8 mouse cellular contexts compared by ENCODE assay signal in the genomic region with DNA sequence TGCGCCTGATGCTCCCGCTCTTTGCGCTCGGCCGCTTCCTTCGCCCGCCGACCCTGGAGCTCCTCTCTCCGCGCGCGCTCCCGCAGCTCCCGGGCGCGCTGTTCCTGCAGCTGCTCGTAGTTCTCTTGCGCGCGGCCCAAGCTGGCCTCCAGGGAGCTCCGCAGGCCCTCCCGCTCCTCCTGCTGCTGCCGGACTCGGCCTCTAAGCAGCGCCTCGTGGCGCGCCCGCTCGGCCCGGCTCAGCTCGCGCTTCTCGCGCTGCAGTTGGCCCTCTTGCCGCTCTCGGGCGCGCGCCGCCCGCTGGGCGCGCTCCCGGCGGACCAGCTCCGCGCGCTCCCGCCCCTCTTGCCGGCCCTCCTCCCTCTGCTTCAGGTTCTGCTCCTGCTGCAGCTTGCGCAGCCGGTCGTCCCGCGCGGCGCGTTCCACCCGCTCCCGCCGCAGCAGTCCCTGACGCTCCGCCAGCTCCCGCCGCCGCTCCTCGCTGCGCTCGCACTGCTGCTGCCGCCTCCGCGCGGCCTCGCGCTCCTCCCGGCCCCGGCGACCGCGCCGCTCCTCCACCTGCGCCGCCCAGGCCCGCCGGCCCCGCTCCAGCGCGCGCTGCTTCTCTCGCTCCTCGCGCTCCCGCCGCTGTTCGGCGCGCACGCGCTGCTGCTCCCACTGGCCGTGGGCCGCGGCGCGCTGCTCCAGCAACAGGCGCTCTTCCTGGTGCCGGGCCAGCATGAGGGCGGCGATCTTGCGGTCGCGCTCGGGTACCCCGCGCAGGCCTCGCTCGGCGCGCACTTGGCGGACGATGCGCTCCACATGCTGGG. TPM values are rescaled to one million over a fixed set of nuclear protein-coding genes. Genes with fewer than 3 reads are reported as not detected.
DNase-seq lines count a peak whose midpoint lies in the region; ATAC-seq and TF ChIP-seq lines count a peak whose summit lies in the region.

No protein-coding gene starts in this region.

- peak overlapping the region; percentile 74 for H3K9ac ChIP-seq in ES-Bruce4 (ENCODE audit: low read depth, poor library complexity, severe bottlenecking)
- H3K9ac ChIP-seq in forebrain, embryonic 15.5 days (replicated peaks) = no peak overlapping the region
- H3K9ac ChIP-seq in hindbrain, embryonic 12.5 days = peak overlapping the region; percentile 47
- no peak overlapping the region for H3K9ac ChIP-seq in midbrain, postnatal 0 days (replicated peaks; ENCODE audit: low read length, poor library complexity, severe bottlenecking)

- TF ChIP-seq EP300 in ES-Bruce4 (IDR thresholded peaks at IDR 0.05; ENCODE audit: insufficient read depth, low read depth, low read length) = no peak

- peaks cover 4% of the 10 kb centered on the region for H3K9me3 ChIP-seq in ES-Bruce4 (replicated peaks; ENCODE audit: control insufficient read depth, insufficient read depth, low read length, poor library complexity, severe bottlenecking)
- peaks cover 30% of the 10 kb centered on the region for H3K9me3 ChIP-seq in forebrain, embryonic 15.5 days
- peaks cover 34% of the 10 kb centered on the region for H3K9me3 ChIP-seq in hindbrain, embryonic 12.5 days (replicated peaks)
- H3K9me3 ChIP-seq in midbrain, postnatal 0 days (ENCODE audit: low read length) = peaks cover 18% of the 10 kb centered on the region; the same call in 1 of the 2 replicates

- TF ChIP-seq CTCF in ES-Bruce4 (IDR thresholded peaks at IDR 0.05; ENCODE audit: low read depth, low read length) = no peak
- no peak for TF ChIP-seq CTCF in midbrain, postnatal 0 days (IDR thresholded peaks at IDR 0.05)

- peaks cover 28% of the 10 kb centered on the region for H3K27me3 ChIP-seq in ES-Bruce4 (ENCODE audit: control insufficient read depth, insufficient read depth, low read length, poor library complexity, severe bottlenecking)
- H3K27me3 ChIP-seq in forebrain, embryonic 15.5 days = no peaks in the 10 kb centered on the region
- H3K27me3 ChIP-seq in hindbrain, embryonic 12.5 days = peaks cover 34% of the 10 kb centered on the region
- H3K27me3 ChIP-seq in midbrain, postnatal 0 days (ENCODE audit: insufficient read depth, low read length) = no peaks in the 10 kb centered on the region

- peak overlapping the region; percentile 62 for H3K4me3 ChIP-seq in ES-Bruce4 (ENCODE audit: low read depth, low read length)
- H3K4me3 ChIP-seq in brown adipose tissue, adult 24 weeks (ENCODE audit: insufficient read depth, low read depth, low read length) = peak overlapping the region; percentile 68
- peak overlapping the region; percentile 75 for H3K4me3 ChIP-seq in forebrain, embryonic 15.5 days
- H3K4me3 ChIP-seq in hindbrain, embryonic 12.5 days = peak overlapping the region; percentile 58
- H3K4me3 ChIP-seq in midbrain, postnatal 0 days (ENCODE audit: low read depth, low read length) = peak overlapping the region; percentile 22

- H3K36me3 ChIP-seq in ES-Bruce4 (ENCODE audit: control insufficient read depth, insufficient read depth, low read length, poor library complexity, severe bottlenecking) = no peaks in the 10 kb centered on the region
- H3K36me3 ChIP-seq in forebrain, embryonic 15.5 days = peaks cover 62% of the 10 kb centered on the region
- H3K36me3 ChIP-seq in hindbrain, embryonic 12.5 days = peaks cover 58% of the 10 kb centered on the region
- H3K36me3 ChIP-seq in midbrain, postnatal 0 days (ENCODE audit: insufficient read depth, low read length) = peaks cover 35% of the 10 kb centered on the region

- ATAC-seq in forebrain, embryonic 15.5 days (replicated peaks) = no peak
- 0 out of 2 replicates have a peak, but pooled peaks have one; percentile 18 for ATAC-seq in hindbrain, embryonic 12.5 days (ENCODE audit: low FRiP score)
- ATAC-seq in midbrain, postnatal 0 days (ENCODE audit: low FRiP score) = 0 out of 2 replicates have a peak, but pooled peaks have one; percentile 6

- H3K4me1 ChIP-seq in ES-Bruce4 (ENCODE audit: control insufficient read depth, insufficient read depth, low read length) = no peaks in the 10 kb centered on the region
- H3K4me1 ChIP-seq in brown adipose tissue, adult 24 weeks (ENCODE audit: control insufficient read depth, insufficient read depth, insufficient read length, low read length) = no peaks in the 10 kb centered on the region; the same call in 1 of the 2 replicates
- H3K4me1 ChIP-seq in forebrain, embryonic 15.5 days = peaks cover 17% of the 10 kb centered on the region
- H3K4me1 ChIP-seq in hindbrain, embryonic 12.5 days = peaks cover 29% of the 10 kb centered on the region
- peaks cover 8% of the 10 kb centered on the region for H3K4me1 ChIP-seq in midbrain, postnatal 0 days (ENCODE audit: insufficient read depth, low read length)

- no peak overlapping the region for H3K27ac ChIP-seq in ES-Bruce4 (ENCODE audit: insufficient read depth, low read length)
- H3K27ac ChIP-seq in brown adipose tissue, adult 24 weeks (replicated peaks; ENCODE audit: low read depth, low read length) = no peak overlapping the region
- H3K27ac ChIP-seq in forebrain, embryonic 15.5 days (replicated peaks) = peak overlapping the region; percentile 98; the same call in 1 of the 2 replicates
- peak overlapping the region; percentile 97; the same call in 1 of the 2 replicates for H3K27ac ChIP-seq in hindbrain, embryonic 12.5 days
- no peak overlapping the region for H3K27ac ChIP-seq in midbrain, postnatal 0 days (ENCODE audit: low read depth, low read length)

- 48% methylated on average over 110 of the region's 122 CpGs for WGBS in forebrain, embryonic 15.5 days
- WGBS in hindbrain, embryonic 12.5 days = 13% methylated on average over 120 of the region's 122 CpGs
- WGBS in midbrain, postnatal 0 days = 47% methylated on average over 112 of the region's 122 CpGs

- peak overlapping the region; percentile 53 for H3K4me2 ChIP-seq in forebrain, embryonic 15.5 days (replicated peaks)
- peak overlapping the region; percentile 57 for H3K4me2 ChIP-seq in hindbrain, embryonic 12.5 days (replicated peaks)
- H3K4me2 ChIP-seq in midbrain, postnatal 0 days (ENCODE audit: low read depth, low read length, poor library complexity, severe bottlenecking) = peak overlapping the region; percentile 78

- peak; percentile 49 for DNase-seq in liver
- DNase-seq in midbrain, postnatal 0 days (ENCODE audit: low spot score) = peak; percentile 74
- DNase-seq in thymus, postnatal 25 days = peak; percentile 66
- no peak for DNase-seq in MN1 (ENCODE audit: low spot score)

- no peak for TF ChIP-seq POLR2A in ES-Bruce4 (IDR thresholded peaks at IDR 0.05; ENCODE audit: insufficient read depth, low read length)

RNA-seq across cellular contexts. Expression of gene Ccdc177, which starts 2.5 kb away (rescaled TPM):
- not detected in 2 replicates for polyA plus RNA-seq in ES-Bruce4 (2011; ENCODE audit: insufficient read depth, insufficient read length, low read depth, missing spikeins)
- polyA plus RNA-seq in brown adipose tissue, adult 24 weeks (2012; ENCODE audit: insufficient read depth, insufficient read length, missing spikeins) = not detected in 2 replicates
- 6.2 and 7.4 TPM in 2 replicates for polyA plus RNA-seq in forebrain, embryonic 15.5 days (2015; fragmentation: Nextera tagmentation; extraction: Ambion mirVana)
- 5.9 and 6.7 TPM in 2 replicates for polyA plus RNA-seq in hindbrain, embryonic 12.5 days (2016; fragmentation: Nextera tagmentation; extraction: Ambion mirVana)
- total RNA-seq in midbrain, postnatal 0 days (2014; rRNA removed) = 22.4 and 25.5 TPM in 2 replicates
- 2.1 and 2.4 TPM in 2 replicates for polyA plus RNA-seq in midbrain, postnatal 0 days (2015; fragmentation: Nextera tagmentation; extraction: Ambion mirVana)

RNA-seq across cellular contexts. Expression of gene Susd6, which starts 32.4 kb away (rescaled TPM):
- polyA plus RNA-seq in ES-Bruce4 (2011; ENCODE audit: insufficient read depth, insufficient read length, low read depth, missing spikeins) = 56.0 and 57.0 TPM in 2 replicates
- 12.1 and 13.8 TPM in 2 replicates for polyA plus RNA-seq in brown adipose tissue, adult 24 weeks (2012; ENCODE audit: insufficient read depth, insufficient read length, missing spikeins)
- 13.9 and 14.3 TPM in 2 replicates for polyA plus RNA-seq in forebrain, embryonic 15.5 days (2015; fragmentation: Nextera tagmentation; extraction: Ambion mirVana)
- 18.8 and 19.3 TPM in 2 replicates for polyA plus RNA-seq in hindbrain, embryonic 12.5 days (2016; fragmentation: Nextera tagmentation; extraction: Ambion mirVana)
- total RNA-seq in midbrain, postnatal 0 days (2014; rRNA removed) = 17.3 and 22.5 TPM in 2 replicates
- polyA plus RNA-seq in midbrain, postnatal 0 days (2015; fragmentation: Nextera tagmentation; extraction: Ambion mirVana) = 6.4 and 7.4 TPM in 2 replicates

Comparison
In these comparisons a context has a peak if more than half of its experiments do, and no peak if none do; other contexts are left out.
1. H3K27ac ChIP-seq: peak in forebrain, embryonic 15.5 days (single experiment) and hindbrain, embryonic 12.5 days (single experiment); none in ES-Bruce4 (single experiment), brown adipose tissue, adult 24 weeks (single experiment) and midbrain, postnatal 0 days (single experiment).
2. H3K4me3 ChIP-seq: peak in every context shown above with its lines; median percentile 75 in forebrain, embryonic 15.5 days; 68 in brown adipose tissue, adult 24 weeks; 62 in ES-Bruce4; 58 in hindbrain, embryonic 12.5 days; 22 in midbrain, postnatal 0 days.
3. H3K9ac ChIP-seq: peak in ES-Bruce4 (single experiment) and hindbrain, embryonic 12.5 days (single experiment); none in forebrain, embryonic 15.5 days (single experiment) and midbrain, postnatal 0 days (single experiment).
4. Peak in every context shown above with its lines, with median percentiles within 50 percentile points of each other: H3K4me2 ChIP-seq.